Mouse (Mus musculus) liver, adult (tissue): ENCODE data around the gene Cdk2.

Experiments
- GATA4 ChIP-seq: IDR thresholded peaks from 2 replicates; pipeline ENCODE4 v1.6.1; 2014; ENCODE audit warnings: mild to moderate bottlenecking, low read length; ENCODE audit not compliant: insufficient replicate concordance

Gene Cdk2

DNA sequence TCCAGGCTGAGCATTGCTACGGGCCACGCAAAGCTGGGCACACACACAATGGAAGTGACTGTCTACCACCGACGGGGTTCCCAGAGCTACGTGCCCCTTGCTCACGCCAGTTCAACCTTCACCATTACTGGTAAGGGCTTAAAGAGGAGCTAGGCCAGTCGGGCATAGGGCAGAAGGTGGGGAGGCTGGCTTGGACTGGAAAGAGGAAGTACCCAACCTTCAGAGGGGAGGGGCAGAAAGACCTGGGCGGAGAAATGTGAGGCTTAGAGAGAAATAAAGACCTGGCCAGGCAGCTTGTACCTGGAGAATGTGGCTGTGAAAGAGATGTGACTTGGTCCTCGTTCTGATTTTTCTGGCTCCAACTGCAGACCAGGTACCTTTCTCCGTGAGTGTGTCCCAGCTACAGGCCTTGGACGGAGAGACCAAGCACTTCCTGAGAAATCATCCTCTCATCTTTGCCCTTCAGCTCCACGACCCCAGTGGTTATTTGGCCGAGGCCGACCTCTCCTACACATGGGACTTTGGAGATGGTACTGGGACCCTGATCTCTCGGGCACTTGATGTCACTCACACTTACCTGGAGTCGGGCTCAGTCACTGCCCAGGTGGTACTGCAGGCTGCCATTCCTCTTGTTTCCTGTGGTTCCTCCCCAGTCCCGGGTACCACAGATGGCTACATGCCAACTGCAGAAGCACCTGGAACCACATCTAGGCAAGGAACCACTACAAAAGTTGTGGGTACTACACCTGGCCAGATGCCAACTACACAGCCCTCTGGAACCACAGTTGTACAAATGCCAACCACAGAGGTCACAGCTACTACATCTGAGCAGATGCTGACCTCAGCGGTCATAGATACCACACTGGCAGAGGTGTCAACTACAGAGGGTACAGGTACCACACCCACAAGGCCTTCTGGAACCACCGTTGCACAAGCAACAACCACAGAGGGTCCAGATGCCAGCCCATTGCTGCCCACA, 11.0 kb upstream of the Cdk2 start:
- no peak for TF ChIP-seq GATA4

DNA sequence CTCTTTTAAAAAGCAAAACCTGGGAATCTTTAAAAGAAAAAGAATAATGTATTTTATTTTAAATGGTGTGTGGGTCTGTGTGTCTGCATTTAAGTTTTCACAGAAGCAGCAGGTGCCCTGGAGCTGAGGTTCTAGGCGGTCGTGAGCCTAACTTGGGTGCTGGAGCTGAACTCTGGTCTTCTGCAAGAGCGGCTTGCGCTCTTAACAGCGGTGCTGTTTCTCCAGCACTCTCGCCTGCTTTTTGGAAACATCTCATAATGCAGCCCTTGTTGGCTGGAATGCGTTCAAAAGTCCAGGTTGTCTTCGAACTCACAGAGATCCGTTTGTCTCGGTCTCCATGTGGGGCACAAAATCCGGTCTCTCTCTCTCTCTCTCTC, 474 bp upstream of the Cdk2 start:
- TF ChIP-seq GATA4, result no peak

DNA sequence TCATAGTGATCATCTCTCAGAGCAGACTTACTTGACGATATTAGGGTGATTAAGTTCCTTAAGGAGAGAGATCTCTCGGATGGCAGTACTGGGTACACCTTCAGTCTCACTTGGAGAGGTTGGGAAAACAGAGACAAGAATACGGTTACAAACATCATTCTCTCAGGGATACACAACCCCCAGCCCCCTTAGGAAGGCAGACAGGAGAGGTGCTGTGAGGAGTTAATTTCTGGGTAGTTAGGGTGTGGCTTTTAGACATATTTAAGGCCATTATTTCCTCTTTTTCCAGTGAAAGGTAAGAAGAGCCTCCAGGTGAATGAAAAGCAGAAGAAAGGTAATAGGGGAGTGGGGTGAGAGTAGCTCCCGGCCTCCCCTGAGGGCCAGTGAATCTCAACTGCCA, 936 bp downstream of the Cdk2 start, which contains the start of gene Pmel:
Gene Pmel, plus strand, starts transcription at position 301 of the 400 bp plus-strand sequence.
- no peak for TF ChIP-seq GATA4

DNA sequence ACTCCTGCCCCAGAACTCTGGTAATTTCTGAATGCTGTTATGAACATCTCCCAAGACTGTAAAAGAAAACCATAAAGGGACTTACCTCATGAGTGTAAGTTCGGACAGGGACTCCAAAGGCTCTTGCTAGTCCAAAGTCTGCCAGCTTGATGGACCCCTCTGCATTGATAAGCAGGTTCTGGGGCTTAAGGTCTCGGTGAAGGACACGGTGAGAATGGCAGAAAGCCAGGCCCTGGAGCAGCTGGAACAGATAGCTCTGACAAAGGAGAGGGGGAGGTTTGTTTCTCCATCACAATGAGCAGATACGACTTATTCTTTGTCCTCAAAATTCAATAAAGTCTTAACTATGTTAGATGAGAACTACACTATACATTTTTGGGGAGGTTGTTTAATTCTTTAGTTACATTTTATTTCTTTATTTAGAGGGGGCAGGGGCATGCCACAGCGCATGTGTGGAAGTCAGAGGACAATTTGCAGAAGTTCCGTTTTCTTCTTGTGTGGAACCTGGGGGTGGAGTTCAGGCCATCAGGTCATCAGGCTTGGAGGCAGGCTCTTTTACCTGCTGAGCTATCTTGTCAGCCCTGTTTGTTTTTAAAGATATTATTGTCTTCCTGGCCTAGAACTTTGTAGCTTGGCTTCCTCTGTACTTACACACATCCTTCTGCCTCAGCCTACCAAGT, 2.4 kb downstream of the Cdk2 start:
- no peak for TF ChIP-seq GATA4

DNA sequence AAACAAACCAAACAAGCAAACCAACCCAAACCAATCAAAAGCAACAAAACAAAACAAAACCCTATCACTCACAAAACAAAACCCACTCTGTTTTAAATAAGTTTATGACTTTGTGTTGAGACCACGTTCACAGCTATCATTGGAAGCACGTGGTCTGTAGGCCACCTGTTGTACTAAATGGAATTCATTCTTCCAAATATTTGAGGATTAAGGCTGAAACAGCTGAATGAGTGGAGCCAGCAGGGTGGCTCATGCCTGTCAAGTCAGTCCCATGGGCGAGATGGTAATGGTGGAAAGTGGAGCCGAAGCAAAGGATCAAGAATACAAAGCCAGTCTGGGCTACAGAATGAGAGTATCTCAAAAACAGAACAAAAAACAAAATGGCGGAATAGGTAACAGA, 4.1 kb downstream of the Cdk2 start:
- TF ChIP-seq GATA4, result no peak

DNA sequence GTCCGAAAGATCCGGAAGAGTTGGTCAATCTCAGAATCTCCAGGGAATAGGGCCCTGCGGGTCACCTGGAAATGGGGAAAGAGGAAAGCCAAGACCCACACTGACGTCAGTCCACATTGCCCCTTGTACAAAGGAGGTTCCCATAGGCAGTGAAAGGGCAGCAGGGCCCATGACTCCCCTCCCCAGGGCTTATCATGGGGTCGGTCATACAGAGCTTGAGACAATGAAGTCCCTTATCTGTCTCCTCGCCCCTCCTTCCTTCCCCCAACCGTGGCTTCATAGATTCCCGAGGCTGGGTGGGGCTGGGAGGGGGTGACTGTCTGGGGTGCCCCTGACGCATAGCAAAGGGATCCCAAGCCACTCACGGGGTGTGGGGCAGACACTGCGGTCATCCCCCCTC, 5.2 kb downstream of the Cdk2 start:
- no peak for TF ChIP-seq GATA4

DNA sequence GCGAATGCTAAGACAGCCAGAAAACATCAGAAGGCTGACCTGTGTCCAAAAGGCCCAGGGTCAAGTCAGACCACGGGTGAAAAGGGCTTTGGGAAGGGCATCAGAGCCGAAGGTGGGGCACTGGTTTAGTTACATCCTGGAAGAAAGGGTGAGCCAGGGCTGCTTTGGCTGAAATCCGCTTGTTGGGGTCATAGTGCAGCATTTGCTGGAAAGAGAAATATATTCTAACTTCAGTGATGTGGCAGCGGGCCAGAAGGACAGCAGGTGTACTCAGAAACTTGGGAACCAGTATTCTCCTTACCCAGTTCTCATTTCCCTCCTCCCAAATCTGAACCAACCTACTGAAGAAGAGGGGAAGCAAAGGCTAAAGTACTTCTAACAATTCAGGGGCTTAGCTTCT, 5.8 kb downstream of the Cdk2 start:
- no peak for TF ChIP-seq GATA4

DNA sequence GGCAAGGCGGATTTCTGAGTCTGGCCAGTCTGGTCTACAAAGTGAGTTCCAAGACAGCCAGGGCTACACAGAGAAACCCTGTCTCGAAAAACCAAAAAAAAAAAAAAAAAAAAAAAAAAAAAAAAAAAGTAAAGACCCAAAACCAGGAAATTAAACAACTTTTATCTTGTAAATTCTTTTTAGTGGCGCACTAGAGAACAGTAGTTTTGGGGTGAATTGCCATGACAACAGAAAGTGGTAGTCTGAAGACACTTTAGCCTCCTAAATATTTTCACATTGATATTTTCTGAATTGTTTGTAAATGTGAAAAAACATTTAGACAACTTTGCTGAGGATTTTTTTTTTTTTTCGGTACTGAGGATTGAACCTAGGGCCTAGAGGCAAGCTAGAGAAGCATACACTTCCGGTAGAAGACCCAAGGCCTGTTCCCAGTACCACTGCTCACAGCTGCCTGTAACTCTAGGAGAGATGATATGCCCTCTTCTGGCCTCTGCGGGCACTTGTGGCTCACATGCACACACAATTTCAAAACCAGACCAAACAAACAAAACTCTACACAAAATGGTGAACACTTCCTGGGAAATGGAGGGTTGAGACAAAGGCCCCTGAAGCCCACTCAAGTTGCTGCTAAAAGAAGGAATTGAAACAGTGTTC, 7.6 kb downstream of the Cdk2 start:
- no peak for TF ChIP-seq GATA4

DNA sequence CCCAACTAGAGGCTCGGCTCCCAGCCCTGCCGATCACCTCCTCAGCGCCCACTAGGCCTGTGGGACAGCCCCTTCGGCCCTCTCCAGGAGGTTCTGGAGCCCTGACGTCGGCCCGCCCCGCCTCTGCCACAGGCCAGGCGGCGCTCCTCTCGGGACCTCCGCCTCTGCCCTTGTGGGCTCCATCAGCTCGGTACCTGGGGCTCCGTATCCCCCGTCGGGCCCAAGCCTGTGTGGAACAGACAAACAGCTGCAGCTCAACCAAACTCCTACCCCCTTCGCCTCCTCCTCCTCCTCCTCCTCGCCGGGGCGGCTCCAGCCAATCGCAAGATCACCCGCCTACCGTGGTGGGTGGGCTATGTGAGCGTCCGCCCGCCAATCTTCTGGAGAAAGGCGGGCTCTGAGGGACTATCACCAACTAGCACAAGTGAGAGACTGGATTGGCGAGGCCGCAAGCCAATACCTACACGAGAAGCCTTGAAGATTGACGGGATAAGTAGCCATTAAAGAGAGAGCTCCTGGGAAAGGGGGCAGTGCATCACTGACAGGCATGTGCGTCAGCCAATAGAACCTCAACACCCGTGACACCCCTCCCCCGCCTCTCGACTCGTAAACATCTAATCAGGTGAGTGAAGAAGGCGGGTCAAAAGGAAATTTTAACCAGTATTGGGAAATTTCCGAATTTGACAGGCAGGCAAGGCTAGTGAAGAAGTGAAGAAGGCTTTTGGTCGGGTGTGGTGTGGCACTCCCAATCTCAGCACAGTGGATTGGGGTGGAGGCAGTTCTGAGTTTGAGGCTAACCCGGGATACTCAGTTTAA, 8.6 kb downstream of the Cdk2 start, which contains the start of gene Rab5b:
Gene Rab5b, minus strand, starts transcription at position 273 of the 816 bp plus-strand sequence.
- TF ChIP-seq GATA4, result no peak

DNA sequence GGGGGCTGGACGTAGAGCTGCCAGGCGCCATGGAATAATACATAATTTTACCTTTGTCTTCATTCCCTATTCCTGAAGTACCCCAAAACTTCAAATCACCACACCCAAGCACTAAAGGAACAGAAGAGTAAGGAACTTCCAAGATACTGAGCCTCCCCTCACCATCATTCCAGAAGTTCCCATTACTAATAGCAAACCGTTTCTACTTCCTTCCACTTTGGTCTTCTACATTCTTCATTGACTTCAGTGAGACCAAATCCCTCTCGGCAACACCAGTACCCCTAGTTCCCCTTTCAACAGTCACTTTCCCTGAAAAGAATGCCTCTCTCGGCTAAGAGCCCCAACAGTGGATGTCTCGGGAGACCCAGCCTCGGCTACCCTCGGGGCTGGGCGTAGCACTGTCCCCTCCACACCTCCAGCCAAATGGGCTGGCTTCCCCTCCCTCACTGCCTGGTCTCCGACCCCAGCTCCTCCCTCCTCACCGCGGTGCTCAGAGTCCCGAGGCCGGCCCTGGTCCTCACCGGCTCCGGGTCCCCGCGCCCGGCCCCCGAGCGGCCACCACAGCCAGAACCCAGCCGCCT, 9.3 kb downstream of the Cdk2 start:
- no peak for TF ChIP-seq GATA4

DNA sequence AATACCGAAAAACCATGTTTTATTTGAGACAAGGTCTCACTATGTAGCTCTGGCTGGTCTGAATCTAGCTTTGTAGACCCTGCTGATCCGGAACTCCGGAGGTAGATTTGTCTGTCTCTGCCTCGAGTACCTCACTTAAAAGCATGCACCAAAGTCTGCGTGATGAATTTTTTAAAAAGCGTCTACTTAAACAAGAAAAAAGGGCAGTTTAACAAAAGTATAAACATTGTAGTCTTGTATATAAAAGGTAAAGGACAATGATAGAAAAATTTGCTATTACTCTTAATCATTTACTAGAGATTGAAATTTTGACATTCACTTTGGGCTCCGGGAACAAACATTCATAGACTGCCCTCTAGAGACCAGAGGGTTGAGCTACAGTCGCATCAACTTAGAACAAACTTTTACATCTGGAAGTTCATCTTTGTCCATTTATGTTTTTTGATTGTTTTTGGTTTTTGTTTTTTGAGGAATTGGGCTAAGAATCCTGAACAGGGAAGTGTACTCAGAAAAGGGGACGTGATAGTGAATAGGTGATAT, 30.3 kb downstream of the Cdk2 start:
- no peak for TF ChIP-seq GATA4

DNA sequence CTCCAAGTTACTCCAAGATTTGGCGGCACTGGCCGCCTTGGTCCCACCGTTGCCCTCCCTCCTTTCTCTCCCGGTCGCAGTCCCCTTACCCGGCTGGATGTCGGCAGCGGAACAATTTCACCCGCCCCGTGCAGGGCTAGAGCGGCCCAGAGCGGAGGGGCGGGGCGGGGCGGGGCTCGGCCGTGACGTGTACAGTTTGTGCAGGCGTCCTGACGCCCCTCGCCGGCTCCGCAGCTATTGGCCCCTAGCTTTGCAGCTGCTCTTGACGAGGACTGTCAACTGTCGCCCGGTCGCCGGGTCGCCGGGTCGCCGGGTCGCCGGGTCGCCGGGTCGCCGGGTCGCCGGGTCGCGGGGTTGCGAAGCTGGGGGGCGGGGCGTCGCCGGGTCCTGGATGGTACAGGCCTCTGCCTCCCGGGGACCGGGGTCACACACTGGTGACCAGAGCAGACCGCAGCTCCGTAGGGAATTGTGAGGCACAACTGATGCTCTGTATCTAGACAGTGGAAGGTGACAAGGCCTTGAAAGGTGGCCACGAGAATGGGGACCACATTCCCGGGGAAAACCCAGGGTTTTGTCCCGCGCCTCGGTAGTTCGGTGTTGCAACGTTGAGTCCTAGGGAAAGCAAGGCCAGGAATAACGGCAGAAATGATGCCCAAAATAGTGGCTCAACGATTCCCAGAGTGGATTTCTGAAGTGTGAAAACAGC, 30.9 kb downstream of the Cdk2 start, which contains the start of gene Suox:
Gene Suox, minus strand, starts transcription at position 311 of the 706 bp plus-strand sequence.
- TF ChIP-seq GATA4, result no peak

DNA sequence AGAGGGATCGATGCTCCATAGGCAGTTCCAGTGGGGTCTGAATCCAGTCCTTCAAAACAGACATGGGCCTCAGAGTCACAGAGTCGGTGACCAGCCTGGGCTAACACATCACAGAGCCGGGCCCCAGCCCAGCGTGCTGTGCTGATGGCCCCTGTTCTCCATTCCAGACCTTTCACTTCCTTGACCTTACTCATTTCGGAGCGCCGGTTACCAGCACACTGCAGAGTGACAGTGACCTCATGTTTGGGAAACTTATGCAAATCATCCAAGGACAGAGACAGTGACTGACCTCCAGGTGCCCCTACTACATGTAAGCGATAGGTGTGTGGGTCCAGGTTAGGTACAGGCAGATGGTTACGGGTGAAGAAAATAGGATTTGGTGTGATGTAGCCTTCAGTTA, 33.7 kb downstream of the Cdk2 start:
- TF ChIP-seq GATA4, result no peak
